Mouse (Mus musculus) neutrophil, adult 83 days (primary cell): Measurements from ENCODE around the gene Zfp318. TPM values are rescaled to one million over a fixed set of nuclear protein-coding genes. Genes with fewer than 3 reads are reported as not detected.

ENCODE experiments used
- total RNA-seq, 2 experiments: library from RNA; stranded (reverse); gene quantifications; one replicate each; pipeline ENCODE4 v1.2.4; 2023

Zfp318 gene
- 1 to 10 TPM; 5.0 to 7.0 TPM for total RNA-seq

GRCm38 (mm10) chr17:46383294-46384060, at the start of gene Zfp318:
Zfp318 (plus strand) TSS chr17:46383731.

GRCm38 (mm10) chr17:46428761-46429414, 45.4 kb downstream of the Zfp318 start, which contains the start of gene Crip3:
Crip3 (plus strand) TSS chr17:46428926.

GRCm38 (mm10) chr17:46438298-46438873, 54.9 kb downstream of the Zfp318 start, which contains the start of gene Slc22a7:
Slc22a7 (minus strand) TSS chr17:46438457.

Other genes with a start within 250 kb of the Zfp318 start
- under 1 TPM in 1 of 2 experiments, not detected in 1; 0.61 TPM for gene Rsph9, start 239.5 kb upstream of the Zfp318 start, total RNA-seq
- 10 to 100 TPM; 16.6 to 20.6 TPM for gene Mad2l1bp, start 230.2 kb upstream of the Zfp318 start, total RNA-seq
- gene Gtpbp2, start 222.7 kb upstream of the Zfp318 start, total RNA-seq: 100 to 1,000 TPM; 128 to 138 TPM
- 10 to 100 TPM; 21.0 TPM for gene Polh, start 181.1 kb upstream of the Zfp318 start, total RNA-seq
- 10 to 100 TPM; 20.3 to 22.9 TPM for gene Xpo5, start 180.9 kb upstream of the Zfp318 start, total RNA-seq
- gene Polr1c, start 135.7 kb upstream of the Zfp318 start, total RNA-seq: 10 to 100 TPM; 22.6 to 22.7 TPM
- 10 to 100 TPM; 75.7 to 76.7 TPM for gene Yipf3, start 135.7 kb upstream of the Zfp318 start, total RNA-seq
- gene Lrrc73, start 130.2 kb upstream of the Zfp318 start, total RNA-seq: 1 to 10 TPM in 1 of 2 experiments, under 1 TPM in 1; 0.79 to 1.6 TPM
- 10 to 100 TPM; 24.1 to 29.3 TPM for gene Tjap1, start 100.7 kb upstream of the Zfp318 start, total RNA-seq
- gene Dlk2, start 86.3 kb upstream of the Zfp318 start, total RNA-seq: not detected
- 1 to 10 TPM; 6.4 to 6.8 TPM for gene Abcc10, start 55.4 kb upstream of the Zfp318 start, total RNA-seq
- gene Crip3, start 45.2 kb downstream of the Zfp318 start, total RNA-seq: not detected
- not detected for gene Slc22a7, start 54.7 kb downstream of the Zfp318 start, total RNA-seq
- not detected for gene Ttbk1, start 103.9 kb downstream of the Zfp318 start, total RNA-seq
- 1 to 10 TPM; 5.6 to 5.8 TPM for gene Dnph1, start 113.0 kb downstream of the Zfp318 start, total RNA-seq
- gene Cul9, start 162.7 kb downstream of the Zfp318 start, total RNA-seq: 1 to 10 TPM; 5.3 to 7.0 TPM
- 10 to 100 TPM; 51.7 to 52.8 TPM for gene Srf, start 172.4 kb downstream of the Zfp318 start, total RNA-seq
- under 1 TPM; 0.18 TPM for gene Ptk7, start 245.8 kb downstream of the Zfp318 start, total RNA-seq